Mouse (Mus musculus): Measurements from ENCODE around the gene Egfl7. TPM values are rescaled to one million over a fixed set of nuclear protein-coding genes. Genes with fewer than 3 reads are reported as not detected.

Gene Egfl7
- polyA plus RNA-seq, 1 experiment from 2014 or later, result 54.3 TPM

GRCm38 (mm10) chr2:26570034-26570433 lies 9.8 kb upstream of the Egfl7 start:
- Histone ChIP-seq H3K36me3 (replicated peaks; ENCODE audit: control insufficient read depth, insufficient read depth, low read depth, low read length) (no peaks in the 10 kb centered on the region), H3K9ac (replicated peaks; ENCODE audit: low read length) (no peak overlapping the region), H3K4me1 (ENCODE audit: control insufficient read depth, insufficient read depth, low read length) (no peaks in the 10 kb centered on the region), H3K4me2 (ENCODE audit: low read depth, low read length) (no peak overlapping the region), H3K9me3 (replicated peaks; ENCODE audit: control insufficient read depth, low read length) (no peaks in the 10 kb centered on the region), H3K27me3 (ENCODE audit: control insufficient read depth, insufficient read depth, low read length) (no peaks in the 10 kb centered on the region), H3K4me3 (ENCODE audit: low read depth, low read length) (no peak overlapping the region), H3K27ac (replicated peaks; ENCODE audit: low read depth, low read length) (no peak overlapping the region)
- DNase-seq (ENCODE audit: low spot score) (peak; percentile 76), ATAC-seq (replicated peaks; ENCODE audit: insufficient number of reproducible peaks, low FRiP score, low TSS enrichment, low read depth) (no peak)
- WGBS, result 6% methylated on average over 3 of the region's 3 CpGs

- 80% methylated on average over 9 of the region's 9 CpGs for WGBS
- Histone ChIP-seq H3K36me3 (replicated peaks; ENCODE audit: control insufficient read depth, insufficient read depth, low read depth, low read length) (no peaks in the 10 kb centered on the region), H3K4me2 (ENCODE audit: low read depth, low read length) (no peak overlapping the region), H3K27me3 (ENCODE audit: control insufficient read depth, insufficient read depth, low read length) (no peaks in the 10 kb centered on the region), H3K9me3 (replicated peaks; ENCODE audit: control insufficient read depth, low read length) (no peaks in the 10 kb centered on the region), H3K27ac (replicated peaks; ENCODE audit: low read depth, low read length) (peak overlapping the region; percentile 3; the same call in 1 of the 2 replicates), H3K4me3 (ENCODE audit: low read depth, low read length) (no peak overlapping the region), H3K9ac (replicated peaks; ENCODE audit: low read length) (no peak overlapping the region), H3K4me1 (ENCODE audit: control insufficient read depth, insufficient read depth, low read length) (no peaks in the 10 kb centered on the region)
- DNase-seq (ENCODE audit: low spot score) (no peak), ATAC-seq (replicated peaks; ENCODE audit: insufficient number of reproducible peaks, low FRiP score, low TSS enrichment, low read depth) (no peak)
Observed at GRCm38 (mm10) chr2:26571400-26571799, 8.4 kb upstream of the Egfl7 start.

GRCm38 (mm10) chr2:26571826-26572225 lies 8.0 kb upstream of the Egfl7 start:
- Histone ChIP-seq H3K27ac (replicated peaks; ENCODE audit: low read depth, low read length) (peak overlapping the region; percentile 3; the same call in 1 of the 2 replicates), H3K4me1 (ENCODE audit: control insufficient read depth, insufficient read depth, low read length) (no peaks in the 10 kb centered on the region), H3K27me3 (ENCODE audit: control insufficient read depth, insufficient read depth, low read length) (no peaks in the 10 kb centered on the region), H3K4me3 (ENCODE audit: low read depth, low read length) (no peak overlapping the region), H3K9ac (replicated peaks; ENCODE audit: low read length) (no peak overlapping the region), H3K4me2 (ENCODE audit: low read depth, low read length) (no peak overlapping the region), H3K9me3 (replicated peaks; ENCODE audit: control insufficient read depth, low read length) (no peaks in the 10 kb centered on the region), H3K36me3 (replicated peaks; ENCODE audit: control insufficient read depth, insufficient read depth, low read depth, low read length) (no peaks in the 10 kb centered on the region)
- 68% methylated on average over 5 of the region's 5 CpGs for WGBS
- DNase-seq (ENCODE audit: low spot score) (no peak), ATAC-seq (replicated peaks; ENCODE audit: insufficient number of reproducible peaks, low FRiP score, low TSS enrichment, low read depth) (no peak)

GRCm38 (mm10) chr2:26573396-26573795 lies 6.4 kb upstream of the Egfl7 start:
- H3K27ac ChIP-seq (replicated peaks; ENCODE audit: low read depth, low read length), result no peak overlapping the region
- no peak overlapping the region for H3K4me2 ChIP-seq (ENCODE audit: low read depth, low read length)
- no peaks in the 10 kb centered on the region for H3K36me3 ChIP-seq (replicated peaks; ENCODE audit: control insufficient read depth, insufficient read depth, low read depth, low read length)
- H3K9ac ChIP-seq (replicated peaks; ENCODE audit: low read length), result no peak overlapping the region
- H3K4me1 ChIP-seq (ENCODE audit: control insufficient read depth, insufficient read depth, low read length), result no peaks in the 10 kb centered on the region; the same call in 1 of the 2 replicates
- WGBS, result 86% methylated on average over 12 of the region's 12 CpGs
- DNase-seq (ENCODE audit: low spot score) (no peak), ATAC-seq (replicated peaks; ENCODE audit: insufficient number of reproducible peaks, low FRiP score, low TSS enrichment, low read depth) (no peak)
- no peaks in the 10 kb centered on the region for H3K27me3 ChIP-seq (ENCODE audit: control insufficient read depth, insufficient read depth, low read length)
- no peak overlapping the region for H3K4me3 ChIP-seq (ENCODE audit: low read depth, low read length)
- H3K9me3 ChIP-seq (replicated peaks; ENCODE audit: control insufficient read depth, low read length), result no peaks in the 10 kb centered on the region

GRCm38 (mm10) chr2:26573807-26574206 lies 6.0 kb upstream of the Egfl7 start:
- WGBS, result 33% methylated on average over 5 of the region's 5 CpGs
- no peak overlapping the region for H3K4me2 ChIP-seq (ENCODE audit: low read depth, low read length)
- no peaks in the 10 kb centered on the region for H3K36me3 ChIP-seq (replicated peaks; ENCODE audit: control insufficient read depth, insufficient read depth, low read depth, low read length)
- H3K27ac ChIP-seq (replicated peaks; ENCODE audit: low read depth, low read length), result no peak overlapping the region
- DNase-seq (ENCODE audit: low spot score) (no peak), ATAC-seq (replicated peaks; ENCODE audit: insufficient number of reproducible peaks, low FRiP score, low TSS enrichment, low read depth) (no peak)
- H3K9me3 ChIP-seq (replicated peaks; ENCODE audit: control insufficient read depth, low read length), result no peaks in the 10 kb centered on the region
- H3K4me1 ChIP-seq (ENCODE audit: control insufficient read depth, insufficient read depth, low read length), result no peaks in the 10 kb centered on the region; the same call in 1 of the 2 replicates
- no peak overlapping the region for H3K9ac ChIP-seq (replicated peaks; ENCODE audit: low read length)
- H3K4me3 ChIP-seq (ENCODE audit: low read depth, low read length), result no peak overlapping the region
- H3K27me3 ChIP-seq (ENCODE audit: control insufficient read depth, insufficient read depth, low read length), result no peaks in the 10 kb centered on the region

GRCm38 (mm10) chr2:26574862-26575261 lies 5.0 kb upstream of the Egfl7 start:
- Histone ChIP-seq H3K9ac (replicated peaks; ENCODE audit: low read length) (no peak overlapping the region), H3K27ac (replicated peaks; ENCODE audit: low read depth, low read length) (no peak overlapping the region), H3K36me3 (replicated peaks; ENCODE audit: control insufficient read depth, insufficient read depth, low read depth, low read length) (no peaks in the 10 kb centered on the region), H3K4me3 (ENCODE audit: low read depth, low read length) (no peak overlapping the region), H3K4me1 (ENCODE audit: control insufficient read depth, insufficient read depth, low read length) (no peaks in the 10 kb centered on the region; the same call in 1 of the 2 replicates), H3K4me2 (ENCODE audit: low read depth, low read length) (no peak overlapping the region), H3K27me3 (ENCODE audit: control insufficient read depth, insufficient read depth, low read length) (no peaks in the 10 kb centered on the region), H3K9me3 (replicated peaks; ENCODE audit: control insufficient read depth, low read length) (no peaks in the 10 kb centered on the region)
- DNase-seq (ENCODE audit: low spot score) (no peak), ATAC-seq (replicated peaks; ENCODE audit: insufficient number of reproducible peaks, low FRiP score, low TSS enrichment, low read depth) (no peak)
- WGBS, result 55% methylated on average over 5 of the region's 5 CpGs

- H3K36me3 ChIP-seq (replicated peaks; ENCODE audit: control insufficient read depth, insufficient read depth, low read depth, low read length), result no peaks in the 10 kb centered on the region
- no peak for DNase-seq (ENCODE audit: low spot score)
- H3K4me3 ChIP-seq (ENCODE audit: low read depth, low read length), result no peak overlapping the region
- no peak overlapping the region for H3K27ac ChIP-seq (replicated peaks; ENCODE audit: low read depth, low read length)
- no peak for ATAC-seq (replicated peaks; ENCODE audit: insufficient number of reproducible peaks, low FRiP score, low TSS enrichment, low read depth)
- H3K27me3 ChIP-seq (ENCODE audit: control insufficient read depth, insufficient read depth, low read length), result no peaks in the 10 kb centered on the region
- no peak overlapping the region for H3K4me2 ChIP-seq (ENCODE audit: low read depth, low read length)
- no peaks in the 10 kb centered on the region; the same call in 1 of the 2 replicates for H3K4me1 ChIP-seq (ENCODE audit: control insufficient read depth, insufficient read depth, low read length)
- H3K9me3 ChIP-seq (replicated peaks; ENCODE audit: control insufficient read depth, low read length), result no peaks in the 10 kb centered on the region
- no peak overlapping the region for H3K9ac ChIP-seq (replicated peaks; ENCODE audit: low read length)
- 93% methylated on average over 1 of the region's 1 CpGs for WGBS
Observed at GRCm38 (mm10) chr2:26575378-26575777, 4.4 kb upstream of the Egfl7 start.

- Histone ChIP-seq H3K4me2 (ENCODE audit: low read depth, low read length) (no peak overlapping the region), H3K4me3 (ENCODE audit: low read depth, low read length) (no peak overlapping the region), H3K27ac (replicated peaks; ENCODE audit: low read depth, low read length) (no peak overlapping the region), H3K36me3 (replicated peaks; ENCODE audit: control insufficient read depth, insufficient read depth, low read depth, low read length) (no peaks in the 10 kb centered on the region), H3K27me3 (ENCODE audit: control insufficient read depth, insufficient read depth, low read length) (no peaks in the 10 kb centered on the region), H3K9me3 (replicated peaks; ENCODE audit: control insufficient read depth, low read length) (no peaks in the 10 kb centered on the region), H3K9ac (replicated peaks; ENCODE audit: low read length) (no peak overlapping the region), H3K4me1 (ENCODE audit: control insufficient read depth, insufficient read depth, low read length) (no peaks in the 10 kb centered on the region; the same call in 1 of the 2 replicates)
- WGBS, result 59% methylated on average over 4 of the region's 4 CpGs
- DNase-seq (ENCODE audit: low spot score), result no peak
- no peak for ATAC-seq (replicated peaks; ENCODE audit: insufficient number of reproducible peaks, low FRiP score, low TSS enrichment, low read depth)
Observed at GRCm38 (mm10) chr2:26575865-26576264, 3.9 kb upstream of the Egfl7 start.
